Mouse (Mus musculus) layer of hippocampus, adult 6 months (tissue): ENCODE results near the gene Olfr460. TPM values are rescaled to one million over a fixed set of nuclear protein-coding genes. Genes with fewer than 3 reads are reported as not detected.

Source experiments
- long read RNA-seq, 2 experiments: library from polyadenylated mRNA; unstranded; transcript quantifications; one replicate each; pipeline ENCODE4 v2.0.0; 2019 to 2020
- polyA plus RNA-seq: library from polyadenylated mRNA; unstranded; fragments of <200 nt; fragmentation: Nextera tagmentation; gene quantifications from 2 replicates; pipeline ENCODE4 v1.2.3, GENCODE M21; 2021

The Olfr460 gene
- polyA plus RNA-seq = not detected in 2 replicates
- long read RNA-seq, experiment 1 = 0 reads
- long read RNA-seq, experiment 2 = 0 reads

DNA sequence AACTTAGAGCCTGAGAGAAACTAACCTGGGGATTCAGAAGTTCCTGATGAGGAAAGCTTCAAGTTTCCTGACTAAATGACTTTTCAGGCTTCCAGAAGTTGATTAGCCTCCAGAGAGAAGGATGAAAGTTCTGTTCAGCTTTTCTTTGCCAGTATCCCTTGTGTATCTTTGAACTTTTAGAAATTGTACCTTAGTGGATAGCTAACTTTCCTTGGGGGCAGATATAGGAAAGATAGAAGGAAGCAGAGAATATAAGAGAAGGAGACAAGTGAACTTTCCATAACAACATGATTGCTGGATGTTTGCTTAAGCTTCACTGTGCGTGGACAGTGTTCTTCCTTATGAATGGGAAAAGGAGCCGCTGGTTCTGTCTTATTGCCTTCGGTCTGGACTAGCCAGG is at the start of gene Olfr460:
Gene Olfr460, plus strand, starts transcription at position 301 of the 400 bp plus-strand sequence.

DNA sequence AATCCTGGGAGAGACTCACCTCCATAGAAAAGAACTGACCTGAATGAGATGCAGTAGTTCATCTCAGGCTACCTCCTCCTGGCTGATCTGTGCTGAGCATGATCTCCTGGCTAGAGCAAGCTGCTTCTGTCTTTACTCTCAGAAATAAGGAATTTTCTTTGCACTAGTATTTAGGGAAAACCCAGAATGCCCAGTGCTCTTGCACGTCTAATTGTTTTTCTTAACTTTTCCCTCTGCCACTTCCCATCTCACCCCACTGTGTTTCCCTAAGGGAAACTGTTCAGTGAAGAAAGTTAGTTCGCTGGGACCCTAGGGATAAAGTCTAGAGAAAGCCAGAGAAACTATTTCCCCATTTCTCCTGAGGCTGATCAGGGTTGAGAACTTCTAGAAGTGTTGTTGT is 14.3 kb upstream of the Olfr460 start, which contains the start of gene Olfr461:
Gene Olfr461, minus strand, starts transcription at position 101 of the 400 bp plus-strand sequence.

DNA sequence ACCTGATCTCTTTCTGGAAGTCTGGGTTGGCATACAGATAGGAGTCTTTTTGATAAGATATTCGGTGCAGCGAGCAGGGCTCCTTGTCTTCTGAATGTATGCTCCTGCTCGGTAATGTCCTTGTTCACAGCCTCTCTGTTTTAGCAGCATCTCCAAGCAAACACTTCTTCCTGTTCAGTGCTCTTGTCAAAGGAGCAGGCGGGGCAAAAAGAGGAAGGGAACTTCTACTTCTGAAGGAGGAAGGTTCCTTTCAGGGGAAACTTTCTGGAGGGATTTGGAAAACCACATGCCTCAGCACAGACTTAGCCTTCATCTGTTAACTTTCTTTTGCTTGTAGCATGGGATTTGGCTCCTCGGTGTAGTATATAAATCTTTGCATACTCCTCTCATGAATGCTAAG is 16.4 kb downstream of the Olfr460 start, which contains the start of gene Clec5a:
Gene Clec5a, minus strand, starts transcription at position 177 of the 400 bp plus-strand sequence.

DNA sequence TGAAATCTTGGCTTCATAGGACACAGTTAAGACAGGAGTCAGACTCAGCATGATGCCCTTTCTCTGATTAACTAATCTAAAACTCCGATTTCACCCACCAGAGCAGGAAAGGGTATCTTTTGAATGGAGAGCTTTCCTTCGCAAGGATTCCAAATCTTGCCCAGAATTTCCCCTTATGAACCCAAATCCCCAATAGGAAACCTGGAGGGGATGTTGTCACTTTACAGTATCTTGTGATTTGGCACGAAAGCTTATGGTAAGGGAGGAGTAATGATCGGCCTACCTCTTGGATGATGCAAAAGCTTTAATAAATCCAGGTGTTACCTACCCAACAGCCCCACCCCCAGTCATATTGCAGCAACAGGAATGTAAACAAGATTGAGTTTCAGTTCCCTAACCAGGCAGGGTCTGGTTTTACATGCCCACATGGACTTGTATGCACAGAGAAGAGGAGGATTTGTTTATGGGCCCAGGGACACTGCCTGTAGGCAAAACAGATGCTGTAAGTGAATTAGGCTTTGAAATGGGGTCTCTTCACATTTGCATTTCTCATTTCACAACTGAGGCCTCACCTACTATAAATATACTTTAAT is 44.1 kb downstream of the Olfr460 start, which contains the start of gene Tas2r138:
Gene Tas2r138, minus strand, starts transcription at position 51 of the 593 bp plus-strand sequence.

Other genes with a start within 250 kb of the Olfr460 start
- gene Agk, start 244.3 kb upstream of the Olfr460 start, polyA plus RNA-seq = 37.3 and 37.7 TPM in 2 replicates
- 5.4 and 5.9 TPM in 2 replicates for gene E330009J07Rik, start 133.4 kb upstream of the Olfr460 start, polyA plus RNA-seq
- not detected in 2 replicates for gene Wee2, start 130.4 kb upstream of the Olfr460 start, polyA plus RNA-seq
- gene Ssbp1, start 98.1 kb upstream of the Olfr460 start, polyA plus RNA-seq = 50.0 and 64.3 TPM in 2 replicates
- not detected in 2 replicates for gene Tas2r137, start 78.3 kb upstream of the Olfr460 start, polyA plus RNA-seq
- not detected in 2 replicates for gene Tas2r108, start 76.0 kb upstream of the Olfr460 start, polyA plus RNA-seq
- not detected in 2 replicates for gene Prss37, start 50.0 kb upstream of the Olfr460 start, polyA plus RNA-seq
- gene Olfr461, start 14.4 kb upstream of the Olfr460 start, polyA plus RNA-seq = 0.15 TPM in 1 of 2 replicates, not detected in the other
- 6.5 and 8.1 TPM in 2 replicates for gene Clec5a, start 16.3 kb downstream of the Olfr460 start, polyA plus RNA-seq
- gene Tas2r138, start 43.8 kb downstream of the Olfr460 start, polyA plus RNA-seq = not detected in 2 replicates
- not detected in 2 replicates for gene Mgam, start 59.3 kb downstream of the Olfr460 start, polyA plus RNA-seq